Mouse (Mus musculus): ENCODE data around the gene Fthl17e. TPM values are rescaled to one million over a fixed set of nuclear protein-coding genes. Genes with fewer than 3 reads are reported as not detected.
A peak's percentile ranks its signal among the peaks of the same experiment; 100 is the strongest.
"Not testable (repeated sequence)": the region's sequence is repeated elsewhere in the genome, so short reads cannot be mapped to it uniquely, and the experiment has no call there.

The Fthl17e gene
- polyA plus RNA-seq (2014; fragmentation: Nextera tagmentation; extraction: Ambion mirVana) = not detected in 2 replicates

DNA sequence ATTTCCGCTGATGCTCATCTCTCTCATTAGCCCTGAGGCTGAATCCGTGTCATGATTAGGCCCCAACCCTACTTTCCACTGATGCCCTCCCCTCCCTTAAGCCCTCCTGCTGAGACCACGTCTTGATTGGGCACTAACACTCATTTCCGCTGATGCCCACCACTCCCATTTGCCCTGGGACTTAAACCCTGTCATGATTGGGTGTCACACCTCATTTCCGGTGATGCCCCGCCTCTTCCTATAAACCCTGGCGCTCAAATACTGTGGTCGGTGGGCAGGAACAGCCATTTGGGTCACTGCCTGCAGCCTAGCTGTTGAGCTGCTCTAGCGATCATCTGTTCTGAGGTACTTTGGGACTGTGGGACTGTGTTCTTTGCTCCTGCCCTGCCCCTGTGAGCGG is at the start of gene Fthl17e:
Gene Fthl17e (plus strand): TSS at position 301 of the 400 bp plus-strand sequence.
- not testable (repeated sequence) for H3K4me3 ChIP-seq (replicated peaks; ENCODE audit: low read depth, low read length); ATAC-seq (ENCODE audit: low FRiP score, low TSS enrichment)
- 80% methylated on average over 1 of the region's 10 CpGs for WGBS

DNA sequence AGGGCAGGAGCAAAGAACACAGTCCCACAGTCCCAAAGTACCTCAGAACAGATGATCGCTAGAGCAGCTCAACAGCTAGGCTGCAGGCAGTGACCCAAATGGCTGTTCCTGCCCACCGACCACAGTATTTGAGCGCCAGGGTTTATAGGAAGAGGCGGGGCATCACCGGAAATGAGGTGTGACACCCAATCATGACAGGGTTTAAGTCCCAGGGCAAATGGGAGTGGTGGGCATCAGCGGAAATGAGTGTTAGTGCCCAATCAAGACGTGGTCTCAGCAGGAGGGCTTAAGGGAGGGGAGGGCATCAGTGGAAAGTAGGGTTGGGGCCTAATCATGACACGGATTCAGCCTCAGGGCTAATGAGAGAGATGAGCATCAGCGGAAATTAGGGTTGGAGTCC is 46.6 kb upstream of the Fthl17e start, which contains the start of gene Fthl17d:
Gene Fthl17d (minus strand): TSS at position 101 of the 400 bp plus-strand sequence.
- not testable (repeated sequence) for ATAC-seq (ENCODE audit: low FRiP score, low TSS enrichment); DNase-seq; H3K27me3 ChIP-seq (ENCODE audit: control insufficient read depth, insufficient read depth, low read length); H3K4me2 ChIP-seq (ENCODE audit: low read length); H3K4me3 ChIP-seq (replicated peaks; ENCODE audit: low read depth, low read length); H3K9ac ChIP-seq (replicated peaks; ENCODE audit: low read length); H3K27ac ChIP-seq (replicated peaks; ENCODE audit: low read depth, low read length); H3K4me1 ChIP-seq (ENCODE audit: control insufficient read depth, insufficient read depth, low read length); H3K9me3 ChIP-seq (ENCODE audit: control insufficient read depth, low read length); H3K36me3 ChIP-seq (ENCODE audit: control insufficient read depth, insufficient read depth, low read length)
- no CpG with 5 or more reads among the region's 9 CpGs for WGBS

More for the DNA sequence above, at the start of gene Fthl17e:
- H3K36me3 ChIP-seq (ENCODE audit: control insufficient read depth, insufficient read depth, low read length); H3K9ac ChIP-seq (replicated peaks; ENCODE audit: low read length); DNase-seq; H3K27ac ChIP-seq (replicated peaks; ENCODE audit: low read depth, low read length); H3K4me2 ChIP-seq (ENCODE audit: low read length); H3K9me3 ChIP-seq (ENCODE audit: control insufficient read depth, low read length); H3K27me3 ChIP-seq (ENCODE audit: control insufficient read depth, insufficient read depth, low read length); H3K4me1 ChIP-seq (ENCODE audit: control insufficient read depth, insufficient read depth, low read length): not testable (repeated sequence)

DNA sequence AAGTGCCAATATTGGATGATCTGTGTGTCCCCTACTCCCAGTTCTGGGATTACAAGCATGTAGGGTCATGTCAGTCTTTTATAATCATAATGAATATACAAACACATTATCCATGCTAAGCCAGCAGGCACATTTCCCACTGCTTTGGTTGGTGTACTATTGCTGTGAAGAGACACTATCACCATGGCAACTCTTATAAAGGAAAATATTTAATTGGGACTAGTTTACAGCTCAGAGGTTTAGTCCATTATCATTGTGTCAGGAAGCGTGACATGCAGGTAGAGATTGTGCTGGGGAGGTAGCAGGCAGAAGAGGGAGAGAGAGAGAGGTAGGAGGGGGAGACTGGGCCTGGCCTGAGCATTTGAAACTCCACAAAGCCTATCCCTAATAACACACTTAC is 17.2 kb upstream of the Fthl17e start:
- no peak overlapping the region for H3K27ac ChIP-seq (replicated peaks; ENCODE audit: low read depth, low read length)
- H3K36me3 ChIP-seq (ENCODE audit: control insufficient read depth, insufficient read depth, low read length) = no peaks in the 10 kb centered on the region
- no peaks in the 10 kb centered on the region for H3K9me3 ChIP-seq (ENCODE audit: control insufficient read depth, low read length)
- ATAC-seq (ENCODE audit: low FRiP score, low TSS enrichment) = no peak
- no peak overlapping the region for H3K4me2 ChIP-seq (ENCODE audit: low read length)
- H3K27me3 ChIP-seq (ENCODE audit: control insufficient read depth, insufficient read depth, low read length) = no peaks in the 10 kb centered on the region
- H3K4me3 ChIP-seq (replicated peaks; ENCODE audit: low read depth, low read length) = no peak overlapping the region
- no peaks in the 10 kb centered on the region for H3K4me1 ChIP-seq (ENCODE audit: control insufficient read depth, insufficient read depth, low read length)
- DNase-seq = peak; percentile 1
- WGBS = 50% methylated on average over 1 of the region's 1 CpGs
- H3K9ac ChIP-seq (replicated peaks; ENCODE audit: low read length) = no peak overlapping the region

DNA sequence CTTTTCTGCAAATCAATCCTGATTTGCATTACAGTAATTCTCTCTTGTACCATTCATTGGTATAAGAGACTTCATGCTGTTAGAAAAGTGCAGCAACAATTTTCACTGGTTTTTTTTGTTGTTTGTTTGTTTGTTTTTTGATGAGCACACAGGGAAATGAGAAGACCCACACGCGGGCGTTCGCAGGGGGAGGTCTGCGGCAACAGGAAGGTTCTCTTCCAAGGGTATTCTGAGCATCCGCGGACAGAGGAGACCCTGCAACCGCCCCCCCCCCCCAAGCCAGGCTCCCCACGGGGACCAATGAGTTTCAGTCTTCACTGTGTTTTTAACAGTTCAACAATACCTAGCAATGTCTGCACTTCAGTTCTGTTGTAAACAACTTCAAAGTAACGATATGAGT is 13.8 kb upstream of the Fthl17e start:
- Histone ChIP-seq H3K9ac (replicated peaks; ENCODE audit: low read length) (no peak overlapping the region), H3K27ac (replicated peaks; ENCODE audit: low read depth, low read length) (no peak overlapping the region), H3K9me3 (ENCODE audit: control insufficient read depth, low read length) (no peaks in the 10 kb centered on the region), H3K4me1 (ENCODE audit: control insufficient read depth, insufficient read depth, low read length) (no peaks in the 10 kb centered on the region), H3K27me3 (ENCODE audit: control insufficient read depth, insufficient read depth, low read length) (no peaks in the 10 kb centered on the region), H3K36me3 (ENCODE audit: control insufficient read depth, insufficient read depth, low read length) (no peaks in the 10 kb centered on the region), H3K4me2 (ENCODE audit: low read length) (no peak overlapping the region), H3K4me3 (replicated peaks; ENCODE audit: low read depth, low read length) (no peak overlapping the region)
- WGBS = 59% methylated on average over 10 of the region's 10 CpGs
- no peak for DNase-seq
- no peak for ATAC-seq (ENCODE audit: low FRiP score, low TSS enrichment)

DNA sequence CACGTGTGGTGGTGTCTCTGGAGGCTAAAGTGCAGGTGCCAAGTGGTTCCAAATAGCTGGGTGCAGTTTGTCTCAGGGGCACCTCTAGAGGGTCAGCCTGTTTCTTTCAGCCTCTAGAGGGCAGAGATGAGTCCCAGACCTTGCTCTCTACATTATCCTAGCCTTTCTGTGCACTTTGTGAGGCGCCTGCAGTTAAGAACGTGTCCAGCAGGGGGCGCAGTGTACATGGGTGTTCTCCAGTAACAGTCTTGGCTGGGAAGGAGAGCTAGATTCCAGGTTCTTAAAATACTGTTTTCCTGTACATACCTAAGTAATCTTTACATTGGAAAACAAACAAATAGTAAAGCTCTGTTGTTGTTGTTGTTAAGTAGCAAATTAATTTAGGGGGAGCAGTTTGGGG is 8.3 kb downstream of the Fthl17e start:
- DNase-seq; H3K36me3 ChIP-seq (ENCODE audit: control insufficient read depth, insufficient read depth, low read length); H3K9ac ChIP-seq (replicated peaks; ENCODE audit: low read length); H3K4me2 ChIP-seq (ENCODE audit: low read length); H3K27me3 ChIP-seq (ENCODE audit: control insufficient read depth, insufficient read depth, low read length); H3K27ac ChIP-seq (replicated peaks; ENCODE audit: low read depth, low read length); H3K9me3 ChIP-seq (ENCODE audit: control insufficient read depth, low read length); H3K4me1 ChIP-seq (ENCODE audit: control insufficient read depth, insufficient read depth, low read length); H3K4me3 ChIP-seq (replicated peaks; ENCODE audit: low read depth, low read length); ATAC-seq (ENCODE audit: low FRiP score, low TSS enrichment): not testable (repeated sequence)
- 42% methylated on average over 3 of the region's 4 CpGs for WGBS

DNA sequence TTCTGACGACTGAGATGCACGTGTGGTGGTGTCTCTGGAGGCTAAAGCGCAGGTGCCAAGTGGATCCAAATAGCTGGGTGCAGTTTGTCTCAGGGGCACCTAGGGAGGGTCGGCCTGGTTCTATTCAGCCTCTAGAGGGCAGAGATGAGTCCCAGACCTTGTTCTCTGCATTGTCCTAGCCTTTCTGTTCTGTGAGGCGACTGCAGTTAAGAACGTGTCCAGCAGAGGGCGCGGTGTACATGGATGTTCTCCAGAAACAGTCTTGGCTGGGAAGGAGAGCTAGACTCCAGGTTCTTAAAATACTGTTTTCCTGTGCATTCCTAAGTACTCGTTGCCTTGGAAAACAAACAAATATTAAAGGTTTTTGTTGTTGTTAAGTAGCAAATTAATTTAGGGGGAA is 27.7 kb downstream of the Fthl17e start:
- 24% methylated on average over 7 of the region's 9 CpGs for WGBS
- not testable (repeated sequence) for H3K9ac ChIP-seq (replicated peaks; ENCODE audit: low read length); ATAC-seq (ENCODE audit: low FRiP score, low TSS enrichment); H3K4me3 ChIP-seq (replicated peaks; ENCODE audit: low read depth, low read length); H3K4me2 ChIP-seq (ENCODE audit: low read length); H3K36me3 ChIP-seq (ENCODE audit: control insufficient read depth, insufficient read depth, low read length); H3K27ac ChIP-seq (replicated peaks; ENCODE audit: low read depth, low read length); H3K4me1 ChIP-seq (ENCODE audit: control insufficient read depth, insufficient read depth, low read length); H3K27me3 ChIP-seq (ENCODE audit: control insufficient read depth, insufficient read depth, low read length); H3K9me3 ChIP-seq (ENCODE audit: control insufficient read depth, low read length)
- peak; percentile 4 for DNase-seq

DNA sequence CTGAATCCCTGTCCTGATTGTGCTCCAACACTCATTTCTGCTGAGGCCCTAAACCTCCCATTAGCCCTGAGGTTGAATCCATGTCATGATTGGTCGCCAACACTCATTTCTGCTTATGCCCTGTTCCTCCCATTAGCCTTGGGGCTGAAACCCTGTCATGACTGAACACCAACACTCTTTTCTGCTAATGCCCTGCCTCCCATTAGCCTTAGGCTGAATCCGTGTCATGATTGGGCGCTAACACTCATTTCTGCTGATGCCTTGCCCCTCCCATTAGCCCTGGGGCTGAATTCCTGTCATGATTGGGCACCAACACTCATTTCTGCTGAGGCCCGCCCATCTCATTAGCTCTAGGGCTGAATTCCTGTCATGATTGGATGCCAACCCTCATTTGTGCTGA is 28.8 kb downstream of the Fthl17e start:
- 91% methylated on average over 4 of the region's 4 CpGs for WGBS
- no peak for DNase-seq
- Histone ChIP-seq H3K4me2 (ENCODE audit: low read length) (no peak overlapping the region), H3K36me3 (ENCODE audit: control insufficient read depth, insufficient read depth, low read length) (no peaks in the 10 kb centered on the region), H3K4me1 (ENCODE audit: control insufficient read depth, insufficient read depth, low read length) (no peaks in the 10 kb centered on the region), H3K9ac (replicated peaks; ENCODE audit: low read length) (no peak overlapping the region), H3K4me3 (replicated peaks; ENCODE audit: low read depth, low read length) (no peak overlapping the region), H3K27me3 (ENCODE audit: control insufficient read depth, insufficient read depth, low read length) (no peaks in the 10 kb centered on the region), H3K9me3 (ENCODE audit: control insufficient read depth, low read length) (no peaks in the 10 kb centered on the region), H3K27ac (replicated peaks; ENCODE audit: low read depth, low read length) (no peak overlapping the region)
- ATAC-seq (ENCODE audit: low FRiP score, low TSS enrichment) = no peak; the same call in 1 of the 2 replicates

DNA sequence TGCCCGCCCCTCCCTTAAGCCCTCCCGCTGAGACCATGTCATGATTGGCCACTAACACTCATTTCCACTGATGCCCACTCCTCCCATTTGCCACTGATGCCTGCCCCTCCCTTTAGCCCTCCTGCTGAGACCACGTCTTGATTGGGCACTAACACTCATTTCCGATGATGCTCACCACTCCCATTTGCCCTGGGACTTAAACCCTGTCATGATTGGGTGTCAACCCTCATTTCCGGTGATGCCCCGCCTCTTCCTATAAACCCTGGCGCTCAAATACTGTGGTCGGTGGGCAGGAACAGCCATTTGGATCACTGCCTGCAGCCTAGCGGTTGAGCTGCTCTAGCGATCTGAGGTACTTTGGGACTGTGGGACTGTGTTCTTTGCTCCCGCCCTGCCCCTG is 29.4 kb downstream of the Fthl17e start, which contains the start of gene Fthl17f:
Gene Fthl17f (plus strand): TSS at position 301 of the 400 bp plus-strand sequence.
- not testable (repeated sequence) for H3K4me2 ChIP-seq (ENCODE audit: low read length); H3K36me3 ChIP-seq (ENCODE audit: control insufficient read depth, insufficient read depth, low read length); H3K4me1 ChIP-seq (ENCODE audit: control insufficient read depth, insufficient read depth, low read length); H3K27ac ChIP-seq (replicated peaks; ENCODE audit: low read depth, low read length); ATAC-seq (ENCODE audit: low FRiP score, low TSS enrichment); H3K4me3 ChIP-seq (replicated peaks; ENCODE audit: low read depth, low read length); H3K9me3 ChIP-seq (ENCODE audit: control insufficient read depth, low read length); DNase-seq; H3K27me3 ChIP-seq (ENCODE audit: control insufficient read depth, insufficient read depth, low read length); H3K9ac ChIP-seq (replicated peaks; ENCODE audit: low read length)
- WGBS = 93% methylated on average over 11 of the region's 11 CpGs

DNA sequence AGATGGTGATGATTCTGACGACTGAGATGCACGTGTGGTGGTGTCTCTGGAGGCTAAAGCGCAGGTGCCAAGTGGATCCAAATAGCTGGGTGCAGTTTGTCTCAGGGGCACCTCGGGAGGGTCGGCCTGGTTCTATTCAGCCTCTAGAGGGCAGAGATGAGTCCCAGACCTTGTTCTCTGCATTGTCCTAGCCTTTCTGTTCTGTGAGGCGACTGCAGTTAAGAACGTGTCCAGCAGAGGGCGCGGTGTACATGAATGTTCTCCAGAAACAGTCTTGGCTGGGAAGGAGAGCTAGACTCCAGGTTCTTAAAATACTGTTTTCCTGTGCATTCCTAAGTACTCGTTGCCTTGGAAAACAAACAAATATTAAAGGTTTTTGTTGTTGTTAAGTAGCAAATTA is 44.4 kb downstream of the Fthl17e start:
- not testable (repeated sequence) for H3K9ac ChIP-seq (replicated peaks; ENCODE audit: low read length); H3K9me3 ChIP-seq (ENCODE audit: control insufficient read depth, low read length); H3K27ac ChIP-seq (replicated peaks; ENCODE audit: low read depth, low read length); H3K27me3 ChIP-seq (ENCODE audit: control insufficient read depth, insufficient read depth, low read length); H3K4me2 ChIP-seq (ENCODE audit: low read length); ATAC-seq (ENCODE audit: low FRiP score, low TSS enrichment); H3K4me1 ChIP-seq (ENCODE audit: control insufficient read depth, insufficient read depth, low read length); H3K4me3 ChIP-seq (replicated peaks; ENCODE audit: low read depth, low read length); H3K36me3 ChIP-seq (ENCODE audit: control insufficient read depth, insufficient read depth, low read length)
- peak; percentile 9 for DNase-seq
- 11% methylated on average over 8 of the region's 10 CpGs for WGBS

All from midbrain, embryonic 14.5 days (tissue).